Mouse (Mus musculus): ENCODE measurements around the gene Zfp72. TPM values are rescaled to one million over a fixed set of nuclear protein-coding genes. Genes with fewer than 3 reads are reported as not detected.

Gene Zfp72
- polyA plus RNA-seq (2012; rRNA removed), result 2.6 and 2.9 TPM in 2 replicates

DNA sequence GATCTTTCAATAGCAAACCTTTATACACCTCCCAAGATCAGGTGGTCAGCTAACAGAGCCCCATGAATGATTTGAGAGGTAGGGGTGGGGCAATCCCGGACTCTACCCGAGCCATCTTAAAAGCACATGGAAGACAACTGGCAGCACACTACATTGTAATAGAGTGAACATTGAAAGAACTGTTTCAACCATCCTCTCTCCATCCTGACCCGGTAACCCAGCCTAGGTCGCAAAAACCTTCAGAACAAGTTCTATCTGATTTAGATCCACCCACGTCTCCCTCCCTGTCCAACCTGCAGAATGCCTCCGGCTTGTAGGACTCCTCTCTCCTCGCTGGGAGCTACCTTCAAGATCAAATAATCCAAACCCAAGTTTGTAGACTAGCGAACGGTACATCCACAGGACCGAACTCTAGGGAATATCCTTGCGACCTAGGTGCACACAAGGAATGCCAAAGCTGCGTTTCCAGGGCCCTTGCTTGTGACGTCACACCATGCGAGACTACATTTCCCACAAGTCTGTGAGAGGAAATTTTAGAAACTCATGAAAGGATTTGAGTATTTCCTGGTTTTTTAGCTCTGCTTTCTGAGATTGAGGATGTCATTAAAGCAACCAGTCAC, at the start of gene Zfp72:
Zfp72 (minus strand) TSS at position 466 of the 620 bp plus-strand sequence.
- peak; percentile 75 to 87 for DNase-seq (ENCODE audit: extremely low spot score in 1 of 2, low spot score in 1 of 2)

GRCm38 (mm10) chr13:74439895-74440294, 49.3 kb upstream of the Zfp72 start:
- DNase-seq (ENCODE audit: extremely low spot score in 1 of 2, low spot score in 1 of 2), result no peak

GRCm38 (mm10) chr13:74399298-74399839, 8.7 kb upstream of the Zfp72 start, which contains the start of gene Ftl1-ps1:
Gene Ftl1-ps1, plus strand, starts transcription at chr13:74399694.
- DNase-seq (ENCODE audit: extremely low spot score in 1 of 2, low spot score in 1 of 2), result no peak

DNA sequence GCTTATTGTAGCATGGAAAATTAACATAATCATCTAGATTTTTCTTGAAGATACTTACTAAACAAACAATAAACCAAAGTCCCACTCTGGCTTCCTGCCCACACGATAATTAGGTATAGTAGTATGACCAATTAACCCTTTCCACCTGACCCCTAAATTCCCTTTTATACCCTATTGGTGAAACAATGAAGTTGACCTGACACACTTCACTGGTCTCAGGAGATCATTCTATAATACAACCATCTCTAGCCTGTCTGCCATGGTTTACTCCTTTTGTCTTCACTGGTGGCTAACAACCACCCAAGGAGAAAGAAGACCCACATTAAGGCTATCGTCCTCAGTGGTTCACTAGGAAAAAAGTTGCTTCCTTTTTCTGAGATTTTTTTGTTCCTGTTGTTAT, 520 bp upstream of the Zfp72 start:
- DNase-seq (ENCODE audit: extremely low spot score in 1 of 2, low spot score in 1 of 2), result no peak

DNA sequence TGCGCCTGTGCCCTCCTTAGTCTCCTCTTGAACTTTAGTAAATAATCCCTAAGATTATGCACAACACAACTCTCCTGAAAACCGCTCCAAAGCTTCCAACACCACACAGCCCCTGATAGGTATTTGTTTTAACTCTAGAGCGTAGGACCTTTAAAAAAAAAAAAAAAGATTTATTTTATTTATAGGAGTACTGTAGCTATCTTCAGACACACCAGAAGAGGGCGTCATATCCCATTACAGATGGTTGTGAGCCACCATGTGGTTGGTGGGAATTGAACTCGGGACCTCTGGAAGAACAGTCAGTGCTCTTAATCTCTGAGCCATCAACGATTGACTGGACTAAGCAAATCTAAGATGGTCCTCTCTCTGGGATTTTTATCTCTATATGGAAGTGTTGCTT, 906 bp downstream of the Zfp72 start:
- DNase-seq (ENCODE audit: extremely low spot score in 1 of 2, low spot score in 1 of 2), result no peak

DNA sequence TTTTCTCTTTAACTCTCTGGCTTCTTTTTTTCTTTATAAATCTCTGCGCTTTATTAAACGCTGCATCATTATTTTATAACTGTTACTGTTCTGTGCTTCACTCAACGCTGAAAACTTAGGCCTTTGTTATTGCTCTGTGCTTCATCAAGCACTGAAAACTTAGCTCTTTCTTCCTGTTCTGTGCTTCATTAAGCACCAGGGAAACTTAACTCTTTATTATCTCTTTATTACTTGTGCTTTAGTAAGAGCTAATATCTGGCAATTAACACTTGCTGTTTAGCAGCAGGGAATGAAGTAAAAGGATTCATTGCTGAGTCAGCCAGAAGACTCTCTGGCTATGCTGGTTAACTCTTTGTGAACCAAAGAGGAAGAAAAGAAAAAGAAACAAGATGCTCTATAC, 8.3 kb downstream of the Zfp72 start:
- no peak for DNase-seq (ENCODE audit: extremely low spot score in 1 of 2, low spot score in 1 of 2)

- no peak for DNase-seq (ENCODE audit: extremely low spot score in 1 of 2, low spot score in 1 of 2)
These were observed 8.9 kb downstream of the Zfp72 start for GRCm38 (mm10) chr13:74381533-74382276.

DNA sequence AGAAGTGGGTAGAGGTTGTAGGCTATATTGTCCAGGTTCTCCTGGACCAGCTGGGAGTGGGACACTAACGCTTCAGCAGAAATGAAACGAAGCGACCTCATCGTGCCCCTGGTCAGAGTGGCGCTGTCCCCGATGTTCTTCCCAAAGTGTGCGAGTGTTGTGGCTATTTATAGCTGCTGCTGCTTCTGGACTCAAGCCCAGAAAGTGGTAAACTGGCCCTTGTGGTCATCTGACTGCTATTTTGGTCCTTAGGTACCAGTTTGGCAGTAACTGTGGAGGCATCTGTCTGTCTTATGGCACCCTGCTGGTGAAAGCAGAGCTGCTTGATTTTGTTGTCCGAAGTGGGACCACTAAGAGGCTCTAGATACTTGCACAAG, 26.8 kb downstream of the Zfp72 start, which contains the start of gene Lrrc14b:
Lrrc14b (minus strand) TSS at position 147 of the 377 bp plus-strand sequence.
- DNase-seq (ENCODE audit: extremely low spot score in 1 of 2, low spot score in 1 of 2), result no peak

DNA sequence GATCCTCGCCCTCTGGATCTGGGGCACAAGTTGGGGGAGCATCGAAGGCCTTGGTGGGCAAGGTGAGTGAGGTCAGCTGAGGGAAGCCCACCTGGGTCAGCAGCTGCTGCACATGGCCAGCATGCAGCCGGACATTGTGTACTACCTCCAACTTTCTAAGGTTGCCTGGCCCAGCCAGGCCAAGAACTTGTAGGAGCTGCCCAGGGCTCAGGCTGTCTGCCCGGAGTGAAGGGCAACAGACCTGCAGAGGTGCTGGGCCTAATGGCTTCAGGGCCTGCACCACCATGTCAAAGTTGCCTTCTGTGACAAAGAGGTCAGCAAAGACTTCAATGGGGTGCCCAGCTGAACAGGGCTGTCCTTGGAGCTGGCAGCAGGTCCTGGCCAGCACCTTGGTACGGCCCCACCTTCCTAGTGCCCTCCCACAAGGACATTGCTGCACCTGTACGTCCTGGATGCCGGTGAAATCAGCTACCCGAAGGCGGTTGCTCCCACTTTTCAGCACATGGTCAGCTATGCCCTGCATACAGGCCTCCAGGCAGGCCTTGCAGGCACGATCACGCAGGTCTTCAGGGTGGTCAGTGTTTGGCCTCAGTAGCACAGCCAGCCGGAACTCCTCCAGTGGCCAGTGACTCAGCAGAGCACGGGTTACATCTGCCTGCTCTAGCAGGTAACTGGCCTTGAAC, 27.3 kb downstream of the Zfp72 start:
- DNase-seq (ENCODE audit: extremely low spot score in 1 of 2, low spot score in 1 of 2), result no peak

DNA sequence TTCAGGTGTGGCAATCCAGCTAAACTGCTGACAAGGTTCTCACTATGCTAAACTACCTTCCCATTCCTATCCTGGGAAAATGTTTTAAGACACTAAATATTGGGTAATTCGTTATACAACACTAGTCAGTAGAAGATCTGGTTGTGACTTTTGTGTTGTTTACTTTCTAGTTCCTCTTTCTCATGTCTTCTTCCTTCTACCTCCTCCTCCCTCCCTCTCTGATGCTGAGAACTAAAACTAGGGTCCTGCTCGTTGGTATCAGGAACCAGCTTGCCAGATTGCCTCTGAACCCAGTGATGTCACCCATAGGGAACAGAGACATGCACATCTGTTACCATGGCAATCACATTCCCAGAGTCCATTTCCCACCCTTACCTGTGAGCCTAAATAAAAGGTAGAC, 28.4 kb downstream of the Zfp72 start:
- no peak for DNase-seq (ENCODE audit: extremely low spot score in 1 of 2, low spot score in 1 of 2)

DNA sequence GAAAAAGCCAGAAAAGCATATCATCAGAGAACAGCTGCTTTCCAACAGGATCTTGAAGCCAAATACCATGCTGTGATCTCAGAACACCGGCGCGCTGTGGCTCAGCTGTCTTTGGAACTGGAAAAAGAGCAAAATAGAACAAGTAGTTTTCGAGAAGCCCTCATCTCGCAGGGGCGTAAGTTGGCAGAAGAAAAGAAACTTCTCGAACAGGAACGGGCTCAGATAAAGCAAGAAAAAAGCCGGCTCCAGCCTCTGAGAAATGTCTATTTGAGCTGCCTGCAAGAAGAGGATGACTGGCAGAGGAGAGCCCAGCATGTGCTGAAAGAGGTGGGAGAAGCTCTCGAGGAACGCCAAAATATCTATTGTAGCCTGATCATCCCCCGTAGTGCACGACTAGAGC, 34.1 kb downstream of the Zfp72 start:
- DNase-seq (ENCODE audit: extremely low spot score in 1 of 2, low spot score in 1 of 2), result peak; percentile 27 to 42

DNA sequence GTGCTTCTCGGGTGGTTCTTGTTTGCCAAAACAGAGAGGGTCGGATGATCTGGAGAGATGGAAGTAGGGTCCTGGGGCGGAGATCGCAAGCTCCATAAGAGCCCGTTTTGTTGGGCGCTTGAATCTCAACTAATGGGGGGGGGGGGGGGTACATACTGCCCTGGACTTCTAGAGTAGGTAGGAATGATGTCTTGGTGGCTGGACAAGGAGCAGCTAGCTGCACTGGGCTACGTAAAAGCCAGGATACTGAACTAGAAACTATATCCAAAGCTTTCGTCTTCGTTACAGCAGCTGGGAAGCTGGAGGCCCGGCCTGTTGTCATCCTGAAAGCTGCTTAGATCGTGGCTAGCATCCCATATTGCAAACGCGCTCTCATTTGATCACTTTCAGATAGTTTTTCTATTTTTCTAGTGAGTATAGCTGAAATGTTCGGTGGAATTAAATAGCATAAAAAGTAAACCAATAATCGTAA, 40.2 kb downstream of the Zfp72 start:
- peak in 1 of 2 experiments; percentile 23 for DNase-seq (ENCODE audit: extremely low spot score in 1 of 2, low spot score in 1 of 2)

DNA sequence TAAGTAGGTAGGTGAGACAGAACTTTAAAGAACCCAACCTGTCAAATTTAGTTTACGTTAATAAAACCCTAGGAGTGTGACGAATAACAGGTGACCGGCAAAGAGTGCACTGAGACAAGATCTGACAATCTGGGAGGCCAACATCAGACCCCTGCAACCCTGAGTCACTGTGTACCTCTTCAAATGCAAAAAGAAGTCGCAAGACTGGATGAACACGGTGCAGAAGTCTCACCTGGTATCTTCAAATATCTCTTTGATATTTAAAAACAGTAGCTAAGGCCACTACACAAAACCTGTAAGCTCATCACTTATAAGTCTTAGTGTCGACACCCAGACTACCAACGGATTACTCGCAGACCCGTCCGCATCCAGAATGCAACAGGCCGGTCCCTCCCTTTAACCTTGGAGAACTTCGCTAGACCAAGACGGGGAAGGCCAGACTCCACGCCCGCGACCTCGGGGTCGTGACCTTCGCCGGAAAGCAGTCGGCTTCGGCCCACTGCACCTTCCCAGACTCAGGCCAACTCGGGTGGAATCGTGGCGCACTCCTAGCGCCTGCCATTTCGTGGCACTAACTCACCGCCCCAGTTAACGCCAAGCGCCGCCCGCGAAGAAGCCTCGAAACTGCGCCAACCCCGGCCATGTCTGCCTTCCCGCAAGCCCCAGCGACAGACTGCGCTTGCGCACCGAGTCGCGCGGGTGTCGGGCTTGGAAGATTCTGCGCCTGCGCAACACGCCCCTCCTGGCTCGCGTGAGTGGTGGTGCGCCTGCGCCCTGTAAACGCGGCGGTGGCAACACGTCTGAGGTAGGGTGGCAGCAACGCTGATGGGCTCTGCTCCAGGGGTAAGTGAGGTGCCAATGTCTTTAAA, 40.8 kb downstream of the Zfp72 start, which contains the start of the genes Sdha and Ccdc127:
Sdha (minus strand) TSS at position 715 of the 869 bp plus-strand sequence.
Ccdc127 (plus strand) TSS at position 744 of the 869 bp plus-strand sequence.
- peak; percentile 89 to 97 for DNase-seq (ENCODE audit: extremely low spot score in 1 of 2, low spot score in 1 of 2)

DNA sequence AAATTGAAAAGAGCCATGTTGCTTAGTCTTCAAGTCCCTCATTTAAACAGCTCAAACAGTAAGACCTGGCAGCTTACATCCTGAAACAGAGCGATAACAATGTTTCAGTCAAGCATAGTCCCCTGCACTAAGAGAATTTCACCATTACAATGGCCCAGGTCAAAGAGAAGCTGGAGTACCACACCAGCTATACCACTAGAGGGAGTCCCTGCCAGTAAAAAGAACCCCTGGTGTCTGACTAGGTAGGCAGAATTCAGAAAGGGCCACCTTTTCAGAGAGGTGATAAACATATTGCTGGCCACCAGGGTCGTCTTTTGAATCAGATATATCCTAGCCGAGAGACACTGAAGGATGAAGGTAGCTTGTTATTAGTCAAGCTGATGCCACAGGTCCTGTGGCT, 49.6 kb downstream of the Zfp72 start:
- DNase-seq (ENCODE audit: extremely low spot score in 1 of 2, low spot score in 1 of 2), result peak in 1 of 2 experiments; percentile 54

DNA sequence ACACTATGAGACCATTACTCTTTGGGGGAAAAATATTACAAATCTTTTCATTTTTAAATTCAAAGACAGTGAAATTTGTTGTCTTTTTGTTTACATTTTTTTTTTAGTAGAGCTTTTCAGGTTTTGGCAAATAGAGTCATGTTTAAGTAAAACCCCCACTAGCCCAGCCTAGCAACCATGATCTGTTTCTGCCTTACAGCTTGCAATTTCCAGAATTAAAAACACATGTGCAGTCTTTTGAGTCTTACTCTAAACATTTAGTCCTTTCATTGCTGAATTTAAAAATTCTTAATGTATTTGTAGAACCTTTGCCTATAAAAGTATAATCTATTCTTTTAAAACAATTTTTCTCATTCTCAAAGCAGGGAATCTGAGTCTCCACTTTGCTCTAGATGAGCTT, 61.3 kb downstream of the Zfp72 start:
- no peak for DNase-seq (ENCODE audit: extremely low spot score in 1 of 2, low spot score in 1 of 2)

Other genes with a start within 250 kb of the Zfp72 start
- gene Exoc3, start 182.1 kb downstream of the Zfp72 start, polyA plus RNA-seq (2012; rRNA removed), result 49.9 and 52.2 TPM in 2 replicates
- 0.50 and 0.66 TPM in 2 replicates for gene Ahrr, start 98.5 kb downstream of the Zfp72 start, polyA plus RNA-seq (2012; rRNA removed)
- gene Pdcd6, start 73.3 kb downstream of the Zfp72 start, polyA plus RNA-seq (2012; rRNA removed), result 132 and 134 TPM in 2 replicates
- 290 and 314 TPM in 2 replicates for gene Sdha, start 40.6 kb downstream of the Zfp72 start, polyA plus RNA-seq (2012; rRNA removed)
- 27.7 and 29.4 TPM in 2 replicates for gene Ccdc127, start 40.5 kb downstream of the Zfp72 start, polyA plus RNA-seq (2012; rRNA removed)
- 0.21 and 0.34 TPM in 2 replicates for gene Lrrc14b, start 26.8 kb downstream of the Zfp72 start, polyA plus RNA-seq (2012; rRNA removed)
- 20.8 and 27.9 TPM in 2 replicates for gene Ftl1-ps1, start 8.9 kb upstream of the Zfp72 start, polyA plus RNA-seq (2012; rRNA removed)
- 7.4 and 7.7 TPM in 2 replicates for gene Zfp825, start 103.2 kb upstream of the Zfp72 start, polyA plus RNA-seq (2012; rRNA removed)
- gene Erap1, start 248.7 kb upstream of the Zfp72 start, polyA plus RNA-seq (2012; rRNA removed), result 6.6 and 9.7 TPM in 2 replicates